15 mouse cellular contexts compared by ENCODE assay signal in genomic region chr14:60727130-60727529, GRCm38 (mm10). TPM values are rescaled to one million over a fixed set of nuclear protein-coding genes. Genes with fewer than 3 reads are reported as not detected.
A peak's percentile ranks its signal among the peaks of the same experiment; 100 is the strongest.
DNase-seq lines count a peak whose midpoint lies in the region; ATAC-seq and TF ChIP-seq lines count a peak whose summit lies in the region.
"Had no signal": no experiment of that assay in that cellular context is flagged by ENCODE, and none has a peak within 500 bp of the region (broad histone marks: within the 10 kb centered on the region; RNA-seq: fewer than 3 reads in every experiment).

No protein-coding gene starts in this region.

- H3K79me2 ChIP-seq in heart, adult 2 months (replicated peaks; ENCODE audit: control insufficient read depth, insufficient read depth, low read length): no peaks in the 10 kb centered on the region

- no peaks in the 10 kb centered on the region for H3K9me3 ChIP-seq in heart, embryonic 10.5 days
- H3K9me3 ChIP-seq in kidney, embryonic 16.5 days (ENCODE audit: low read length): peaks cover 4% of the 10 kb centered on the region; the same call in 1 of the 2 replicates

- no peak overlapping the region for H3K9ac ChIP-seq in heart, adult 2 months (ENCODE audit: low read depth, low read length)
- H3K9ac ChIP-seq in kidney, embryonic 16.5 days (replicated peaks; ENCODE audit: low read length): no peak overlapping the region
- H3K9ac ChIP-seq: forebrain, embryonic 13.5 days; liver, embryonic 14.5 days had no signal

- no peaks in the 10 kb centered on the region for H3K27me3 ChIP-seq in heart, embryonic 10.5 days (ENCODE audit: insufficient read depth, poor library complexity, severe bottlenecking)
- H3K27me3 ChIP-seq in heart, adult 2 months (ENCODE audit: control insufficient read depth, insufficient read depth, low read length): no peaks in the 10 kb centered on the region
- H3K27me3 ChIP-seq in kidney, embryonic 16.5 days (ENCODE audit: insufficient read depth, low read length): no peaks in the 10 kb centered on the region
- H3K27me3 ChIP-seq: forebrain, embryonic 13.5 days; Patski had no signal

- H3K4me2 ChIP-seq in kidney, embryonic 16.5 days (replicated peaks; ENCODE audit: low read depth, low read length): no peak overlapping the region
- H3K4me2 ChIP-seq: forebrain, embryonic 13.5 days had no signal

- TF ChIP-seq EP300 in heart, adult 2 months (IDR thresholded peaks at IDR 0.05; ENCODE audit: insufficient read depth, low read depth, low read length): no peak

- H3K36me3 ChIP-seq in heart, embryonic 10.5 days: peaks cover 3% of the 10 kb centered on the region; the same call in 1 of the 2 replicates
- no peaks in the 10 kb centered on the region for H3K36me3 ChIP-seq in heart, adult 2 months (ENCODE audit: control insufficient read depth, insufficient read depth, low read length)
- peaks cover 11% of the 10 kb centered on the region for H3K36me3 ChIP-seq in kidney, embryonic 16.5 days (ENCODE audit: insufficient read depth, low read length)

- intact Hi-C loops in heart, adult 2 months (cut with DNase I): no loop called here

- DNase-seq in heart, embryonic 10.5 days (ENCODE audit: low spot score): no peak
- DNase-seq in heart, adult 2 months: no peak
- DNase-seq in kidney, adult 9 months: no peak
- peak; percentile 61 for DNase-seq in CD4-positive, CD25-positive, alpha-beta regulatory T cell, adult 2 months (ENCODE audit: low read depth, low spot score)
- no peak for DNase-seq in frontal cortex, postnatal 10 days (ENCODE audit: low spot score in 2 of 2)
- no peak for DNase-seq in urinary bladder, adult 2 months (ENCODE audit: low spot score)
- DNase-seq: cerebellum, adult 11-12 months; kidney, adult 8-10 months had no signal

- no peak for TF ChIP-seq POLR2A in heart, adult 2 months (IDR thresholded peaks at IDR 0.05; ENCODE audit: insufficient read depth, low read depth, low read length)

- ATAC-seq in kidney, embryonic 16.5 days (ENCODE audit: low FRiP score, low TSS enrichment): peak; percentile 20
- ATAC-seq in granulocyte monocyte progenitor cell, adult 5-6 weeks (replicated peaks; ENCODE audit: poor library complexity, severe bottlenecking): peak; percentile 52
- ATAC-seq: forebrain, embryonic 13.5 days; Patski had no signal

- peaks cover 47% of the 10 kb centered on the region for H3K4me1 ChIP-seq in heart, embryonic 10.5 days
- H3K4me1 ChIP-seq in heart, adult 2 months (ENCODE audit: control insufficient read depth, insufficient read depth, low read length): peaks cover 4% of the 10 kb centered on the region; the same call in 1 of the 2 replicates
- peaks cover 15% of the 10 kb centered on the region for H3K4me1 ChIP-seq in kidney, embryonic 16.5 days (ENCODE audit: insufficient read depth, low read length)

- WGBS in heart, embryonic 10.5 days: 36% methylated on average over 4 of the region's 4 CpGs
- 55% methylated on average over 4 of the region's 4 CpGs for WGBS in heart, adult 2 months
- 32% methylated on average over 4 of the region's 4 CpGs for WGBS in kidney, embryonic 16.5 days

- H3K27ac ChIP-seq in heart, embryonic 10.5 days: peak overlapping the region; percentile 69
- H3K27ac ChIP-seq in heart, adult 2 months: no peak overlapping the region
- H3K27ac ChIP-seq in kidney, embryonic 16.5 days (ENCODE audit: low read length): no peak overlapping the region
- H3K27ac ChIP-seq: forebrain, embryonic 13.5 days; liver, embryonic 14.5 days; stomach, postnatal 0 days had no signal

- no peak overlapping the region for H3K4me3 ChIP-seq in heart, embryonic 10.5 days
- no peak overlapping the region for H3K4me3 ChIP-seq in heart, adult 2 months
- no peak overlapping the region for H3K4me3 ChIP-seq in kidney, embryonic 16.5 days (ENCODE audit: low read length)
- H3K4me3 ChIP-seq: forebrain, embryonic 13.5 days; megakaryocyte, embryonic 14.5 days had no signal

- TF ChIP-seq CTCF in heart, adult 2 months (IDR thresholded peaks at IDR 0.05): no peak

RNA-seq across cellular contexts. Expression of gene C1qtnf9, which starts 40.8 kb away (rescaled TPM):
- polyA plus RNA-seq in heart, embryonic 10.5 days (2016; fragmentation: Nextera tagmentation; extraction: Ambion mirVana): 0.10 and 0.13 TPM in 2 replicates
- total RNA-seq in heart, adult 2 months (2021): 10 to 100 TPM; 44.0 to 45.5 TPM
- 27.8 and 59.4 TPM in 2 replicates for polyA plus RNA-seq in heart, adult 2 months (2012; rRNA removed)
- polyA plus RNA-seq in kidney, embryonic 16.5 days (2015; fragmentation: Nextera tagmentation; extraction: Ambion mirVana): 0.41 and 0.56 TPM in 2 replicates
- not detected in 2 replicates for total RNA-seq in granulocyte monocyte progenitor cell, adult 5-6 weeks (2014; fragmentation: Nextera tagmentation)
- total RNA-seq in granulocyte monocyte progenitor cell, adult 5-6 weeks (2017): not detected in 2 replicates
- polyA plus RNA-seq in urinary bladder, adult 2 months (2012; rRNA removed): 6.9 and 7.8 TPM in 2 replicates
- polyA plus RNA-seq: Patski had no signal

RNA-seq across cellular contexts. Expression of gene Mipep, which starts 57.2 kb away (rescaled TPM):
- polyA plus RNA-seq in heart, embryonic 10.5 days (2016; fragmentation: Nextera tagmentation; extraction: Ambion mirVana): 24.7 and 24.9 TPM in 2 replicates
- total RNA-seq in heart, adult 2 months (2021): 10 to 100 TPM; 61.6 to 71.8 TPM
- polyA plus RNA-seq in heart, adult 2 months (2012; rRNA removed): 26.0 and 38.4 TPM in 2 replicates
- 23.3 and 24.6 TPM in 2 replicates for polyA plus RNA-seq in kidney, embryonic 16.5 days (2015; fragmentation: Nextera tagmentation; extraction: Ambion mirVana)
- total RNA-seq in granulocyte monocyte progenitor cell, adult 5-6 weeks (2014; fragmentation: Nextera tagmentation): 19.7 and 25.8 TPM in 2 replicates
- 24.0 and 25.5 TPM in 2 replicates for total RNA-seq in granulocyte monocyte progenitor cell, adult 5-6 weeks (2017)
- 11.7 and 11.9 TPM in 2 replicates for polyA plus RNA-seq in urinary bladder, adult 2 months (2012; rRNA removed)
